11 mouse cellular contexts compared by ENCODE assay signal in the genomic region with DNA sequence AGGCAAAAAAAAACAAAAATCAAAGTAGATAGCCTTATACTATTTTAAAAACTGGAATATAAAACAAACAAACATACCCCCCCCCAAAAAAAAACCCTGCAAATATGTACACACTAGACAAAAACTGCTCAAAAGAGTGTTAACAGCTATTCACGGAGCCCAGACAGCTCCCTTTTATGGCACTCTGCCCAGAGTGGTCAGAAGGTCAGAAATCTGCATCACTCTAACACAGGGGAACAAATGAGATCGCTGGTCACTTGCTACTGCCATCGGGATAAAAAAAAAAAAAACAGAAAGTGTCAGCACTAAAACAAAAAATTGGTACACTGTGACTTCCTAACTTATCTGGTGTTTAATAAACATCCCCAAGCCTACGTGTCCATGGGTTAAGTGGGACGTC.
DNase-seq lines count a peak whose midpoint lies in the region; ATAC-seq and TF ChIP-seq lines count a peak whose summit lies in the region.
"Had no signal": no experiment of that assay in that cellular context is flagged by ENCODE, and none has a peak within 500 bp of the region (broad histone marks: within the 10 kb centered on the region; RNA-seq: fewer than 3 reads in every experiment).

No protein-coding gene starts in this region.

- H3K4me3 ChIP-seq in heart, postnatal 0 days (ENCODE audit: low read depth, low read length), result no peak overlapping the region
- H3K4me3 ChIP-seq in heart, embryonic 12.5 days, result no peak overlapping the region
- H3K4me3 ChIP-seq: erythroblast, embryonic 14.5 days; neural tube, embryonic 12.5 days had no signal

- H3K27me3 ChIP-seq in heart, postnatal 0 days (ENCODE audit: control insufficient read depth, insufficient read depth, low read length), result no peaks in the 10 kb centered on the region
- no peaks in the 10 kb centered on the region for H3K27me3 ChIP-seq in heart, embryonic 12.5 days (replicated peaks)
- H3K27me3 ChIP-seq: neural tube, embryonic 12.5 days had no signal

- H3K9ac ChIP-seq in heart, postnatal 0 days (replicated peaks; ENCODE audit: low read depth, low read length), result no peak overlapping the region
- no peak overlapping the region for H3K9ac ChIP-seq in heart, embryonic 12.5 days
- H3K9ac ChIP-seq: neural tube, embryonic 12.5 days had no signal

- no peak overlapping the region for H3K4me2 ChIP-seq in heart, postnatal 0 days (ENCODE audit: low read depth, low read length)
- H3K4me2 ChIP-seq in heart, embryonic 12.5 days, result no peak overlapping the region
- H3K4me2 ChIP-seq: neural tube, embryonic 12.5 days had no signal

- no peak for TF ChIP-seq CTCF in heart, postnatal 0 days (IDR thresholded peaks at IDR 0.05; ENCODE audit: low read depth)

- H3K27ac ChIP-seq in heart, postnatal 0 days (ENCODE audit: low read depth), result no peak overlapping the region
- no peak overlapping the region for H3K27ac ChIP-seq in heart, embryonic 12.5 days (ENCODE audit: poor library complexity, severe bottlenecking)
- H3K27ac ChIP-seq: neural tube, embryonic 12.5 days had no signal

- no peaks in the 10 kb centered on the region for H3K9me3 ChIP-seq in heart, postnatal 0 days (replicated peaks; ENCODE audit: control insufficient read depth, low read length)
- H3K9me3 ChIP-seq in heart, embryonic 12.5 days (replicated peaks), result no peaks in the 10 kb centered on the region
- H3K9me3 ChIP-seq: neural tube, embryonic 12.5 days had no signal

- TF ChIP-seq EP300 in heart, postnatal 0 days (IDR thresholded peaks at IDR 0.05; ENCODE audit: low read depth), result no peak

- H3K4me1 ChIP-seq in heart, postnatal 0 days (ENCODE audit: control insufficient read depth, insufficient read depth), result no peaks in the 10 kb centered on the region; the same call in 1 of the 2 replicates
- H3K4me1 ChIP-seq in heart, embryonic 12.5 days (replicated peaks), result no peaks in the 10 kb centered on the region
- H3K4me1 ChIP-seq: neural tube, embryonic 12.5 days had no signal

- 0 out of 2 replicates have a peak, but pooled peaks have one; percentile 41 for ATAC-seq in heart, postnatal 0 days (ENCODE audit: insufficient read depth, low read depth)
- ATAC-seq in heart, embryonic 12.5 days (ENCODE audit: insufficient number of reproducible peaks, low FRiP score), result no peak
- no peak for ATAC-seq in megakaryocyte progenitor cell, adult 5-6 weeks (replicated peaks; ENCODE audit: poor library complexity)
- no peak for ATAC-seq in erythroid progenitor cell, adult 5-6 weeks (replicated peaks; ENCODE audit: low FRiP score, poor library complexity, severe bottlenecking)
- ATAC-seq: intestine, embryonic 16.5 days had no signal

- H3K36me3 ChIP-seq in heart, postnatal 0 days (replicated peaks; ENCODE audit: control insufficient read depth, insufficient read depth, low read length), result no peaks in the 10 kb centered on the region
- no peaks in the 10 kb centered on the region for H3K36me3 ChIP-seq in heart, embryonic 12.5 days
- H3K36me3 ChIP-seq: neural tube, embryonic 12.5 days had no signal

- 34% methylated on average over 5 of the region's 5 CpGs for whole genome bisulfite sequencing in heart, postnatal 0 days
- WGBS in heart, embryonic 12.5 days, result 43% methylated on average over 5 of the region's 5 CpGs

- DNase-seq in heart, postnatal 0 days (ENCODE audit: low spot score), result peak; percentile 30
- peak; percentile 42 for DNase-seq in adipocyte (ENCODE audit: low spot score)
- peak; percentile 65 for DNase-seq in adrenal gland, postnatal 14 days
- DNase-seq in kidney, postnatal 4 days, result peak; percentile 57 to 65
- DNase-seq in gastrocnemius, postnatal 36 days, result no peak

- intact Hi-C loops in gastrocnemius, postnatal 36 days (cut with DNase I), result no loop called here

Comparison
In these comparisons a context has a peak if more than half of its experiments do, and no peak if none do; other contexts are left out.
1. DNase-seq: peak in heart, postnatal 0 days (single experiment), adipocyte (single experiment), adrenal gland, postnatal 14 days (single experiment) and kidney, postnatal 4 days (2 of 2); none in gastrocnemius, postnatal 36 days (0 of 2).